Mouse (Mus musculus): ENCODE results near the gene Parp14. TPM values are rescaled to one million over a fixed set of nuclear protein-coding genes. Genes with fewer than 3 reads are reported as not detected.

The Parp14 gene
- 0.17 and 0.48 TPM in 2 replicates for polyA plus RNA-seq (2015; fragmentation: Nextera tagmentation; extraction: Ambion mirVana)

DNA sequence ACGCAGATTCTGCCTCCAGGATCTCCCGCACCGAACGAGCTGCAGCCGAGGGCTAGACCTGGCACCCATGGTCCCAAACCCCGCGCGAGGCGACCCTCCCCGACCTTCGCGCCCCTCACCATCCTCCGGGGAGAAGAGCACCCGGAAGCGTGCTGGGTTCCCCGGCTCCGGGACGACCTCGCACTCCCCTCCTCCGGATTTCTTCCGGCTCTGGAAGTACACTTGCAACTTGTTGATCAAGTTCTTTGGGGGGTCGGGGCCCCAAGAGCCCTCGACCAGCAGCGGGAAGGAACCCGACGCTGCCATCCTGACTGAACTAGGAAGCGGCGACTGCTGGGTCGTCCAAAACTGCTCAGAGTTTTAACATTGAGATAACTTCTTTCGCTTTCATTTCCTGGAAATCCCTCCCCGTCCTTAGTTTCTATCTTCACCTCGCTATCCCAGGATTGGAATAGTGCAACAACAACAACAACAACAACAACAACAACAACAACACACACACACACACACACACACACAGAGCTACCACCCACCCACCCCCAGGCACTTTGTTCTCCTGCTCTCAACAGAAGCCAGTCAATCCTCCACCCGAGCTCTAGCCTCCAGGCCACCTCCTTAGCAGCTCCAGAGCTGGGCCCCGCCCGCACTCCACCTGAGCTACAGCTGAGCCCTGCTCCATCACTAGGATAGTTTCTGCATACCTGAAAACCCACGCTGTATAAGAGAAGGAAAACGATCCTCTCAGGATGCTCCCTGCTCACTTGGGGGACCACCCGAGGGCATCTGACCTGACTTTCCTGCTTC, at the start of gene Parp14:
Parp14 (minus strand) TSS at position 497 of the 804 bp plus-strand sequence.
- no peaks in the 10 kb centered on the region for H3K36me3 ChIP-seq
- WGBS: 1% methylated on average over 38 of the region's 38 CpGs
- H3K9ac ChIP-seq: peak within 1 kb of the TSS; percentile 71
- H3K9me3 ChIP-seq: 0 out of 2 replicates have a peak, but pooled peaks cover 6% of the 10 kb centered on the region
- no peak within 1 kb of the TSS for H3K27ac ChIP-seq
- peaks cover 40% of the 10 kb centered on the region for H3K27me3 ChIP-seq
- 0 out of 2 replicates have a peak, but pooled peaks have one; percentile 46 for ATAC-seq (ENCODE audit: low FRiP score)
- H3K4me2 ChIP-seq: peak within 1 kb of the TSS; percentile 92
- peaks cover 13% of the 10 kb centered on the region for H3K4me1 ChIP-seq (replicated peaks)
- peak within 1 kb of the TSS; percentile 48 for H3K4me3 ChIP-seq

DNA sequence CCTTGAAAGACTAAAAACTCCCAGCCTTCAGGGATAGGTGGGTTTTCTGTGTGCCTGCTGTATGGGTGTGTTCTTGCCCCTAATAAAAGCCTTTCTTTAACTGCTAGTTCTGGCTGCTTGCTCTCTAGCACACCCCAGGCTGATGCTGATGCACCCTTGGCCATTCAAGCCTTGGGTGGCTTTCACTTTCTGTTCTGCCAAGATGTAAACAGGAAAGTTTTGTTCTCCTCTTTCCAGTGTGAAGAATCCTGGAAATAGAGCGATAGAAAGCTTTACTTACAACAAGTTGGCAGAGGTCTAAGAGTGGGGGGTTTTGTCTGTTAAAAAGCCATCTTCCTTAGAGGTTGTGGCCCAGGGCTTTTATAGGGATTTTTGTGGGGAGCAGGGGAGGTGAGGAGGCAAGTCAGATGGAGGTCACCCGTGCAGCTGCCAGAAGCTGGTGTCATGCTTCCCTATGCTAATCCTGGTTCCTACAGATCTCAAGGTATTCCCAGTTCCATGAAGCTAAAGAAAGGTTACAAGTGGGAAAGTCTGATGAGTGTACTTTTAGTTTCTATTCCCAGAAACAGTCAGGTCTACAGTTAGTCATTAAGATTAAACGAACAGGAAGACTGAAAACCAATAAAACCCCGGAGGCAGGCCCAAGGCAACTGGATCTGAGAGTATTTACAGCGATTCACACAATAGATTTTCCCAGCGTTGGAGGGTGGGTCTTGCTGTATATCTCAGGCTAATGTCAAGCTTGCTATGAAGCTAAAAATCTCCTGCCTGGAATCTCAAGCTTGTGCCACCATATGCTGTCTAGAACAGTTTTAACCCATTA, 47.6 kb upstream of the Parp14 start:
- Histone ChIP-seq H3K4me3 (no peak overlapping the region), H3K9me3 (no peaks in the 10 kb centered on the region), H3K36me3 (no peaks in the 10 kb centered on the region), H3K9ac (no peak overlapping the region), H3K4me2 (no peak overlapping the region), H3K27ac (no peak overlapping the region), H3K27me3 (no peaks in the 10 kb centered on the region), H3K4me1 (replicated peaks) (no peaks in the 10 kb centered on the region)
- ATAC-seq (ENCODE audit: low FRiP score): no peak
- 87% methylated on average over 6 of the region's 6 CpGs for WGBS

DNA sequence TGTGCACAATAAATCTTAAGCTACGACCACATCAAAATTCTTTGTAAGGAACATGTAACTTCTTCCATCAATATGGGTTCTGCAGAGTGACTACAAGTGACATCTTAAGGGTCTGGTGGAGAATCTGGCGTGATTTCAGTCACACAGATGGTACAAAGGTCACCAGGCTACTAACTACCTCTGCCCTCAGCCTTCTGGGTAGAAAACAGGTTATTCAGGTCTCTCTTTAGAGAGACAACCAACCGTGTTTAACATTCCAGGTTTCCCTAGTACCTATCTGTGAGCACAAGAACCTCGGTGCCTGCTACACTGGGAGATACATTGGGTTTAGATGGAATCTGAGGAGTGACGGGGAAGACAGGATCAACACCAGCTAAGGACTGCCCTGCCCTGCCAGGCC, 43.0 kb upstream of the Parp14 start:
- Histone ChIP-seq H3K27ac (no peak overlapping the region), H3K27me3 (no peaks in the 10 kb centered on the region), H3K9ac (no peak overlapping the region), H3K9me3 (no peaks in the 10 kb centered on the region), H3K4me2 (no peak overlapping the region), H3K36me3 (no peaks in the 10 kb centered on the region), H3K4me1 (replicated peaks) (no peaks in the 10 kb centered on the region), H3K4me3 (no peak overlapping the region)
- no peak for ATAC-seq (ENCODE audit: low FRiP score)
- 78% methylated on average over 5 of the region's 5 CpGs for WGBS

DNA sequence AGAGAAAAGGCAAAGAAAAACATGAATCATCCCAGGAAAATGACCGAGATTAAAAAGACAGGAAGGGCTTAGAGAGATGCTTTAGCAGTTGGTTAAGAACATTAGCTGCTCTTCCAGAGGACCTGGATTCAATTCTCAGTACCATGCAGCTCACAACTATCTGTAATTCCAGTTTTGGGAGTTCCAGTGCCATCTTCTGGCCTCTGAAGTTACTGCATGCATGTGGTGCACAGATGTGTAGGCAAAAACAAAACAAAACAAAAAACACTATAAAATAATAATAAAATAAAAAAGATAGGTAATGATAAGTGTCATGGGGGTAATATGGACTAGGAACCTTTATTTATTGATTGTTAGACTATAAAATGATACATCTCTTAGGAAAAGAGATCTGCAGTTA, 42.2 kb upstream of the Parp14 start:
- Histone ChIP-seq H3K4me3 (no peak overlapping the region), H3K9ac (no peak overlapping the region), H3K27me3 (no peaks in the 10 kb centered on the region), H3K36me3 (no peaks in the 10 kb centered on the region), H3K4me1 (replicated peaks) (no peaks in the 10 kb centered on the region), H3K4me2 (no peak overlapping the region), H3K27ac (no peak overlapping the region), H3K9me3 (peaks cover 4% of the 10 kb centered on the region; the same call in 1 of the 2 replicates)
- WGBS: 70% methylated on average over 1 of the region's 1 CpGs
- no peak for ATAC-seq (ENCODE audit: low FRiP score)

DNA sequence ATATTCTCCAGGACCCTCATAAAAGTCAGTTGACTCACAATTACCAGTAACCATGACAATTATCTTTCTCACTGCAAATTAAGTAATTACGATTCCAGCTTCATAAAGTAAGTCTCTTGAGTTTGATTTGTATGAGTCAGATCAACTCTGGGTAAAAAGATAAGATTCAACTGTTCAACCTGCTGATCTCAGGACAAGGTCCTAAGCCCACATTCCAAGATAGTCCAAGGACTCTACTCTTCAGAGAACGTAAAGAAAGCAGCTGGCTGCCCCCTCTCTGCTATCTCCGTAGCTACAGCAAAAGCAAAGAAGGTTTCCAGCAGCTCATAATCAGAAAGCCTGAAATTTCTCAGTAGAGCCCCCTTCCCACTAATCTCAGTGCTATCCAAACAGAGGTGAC, 40.1 kb upstream of the Parp14 start:
- H3K4me3 ChIP-seq: no peak overlapping the region
- H3K36me3 ChIP-seq: no peaks in the 10 kb centered on the region
- H3K27ac ChIP-seq: no peak overlapping the region
- 76% methylated on average over 3 of the region's 3 CpGs for WGBS
- no peak for ATAC-seq (ENCODE audit: low FRiP score)
- H3K4me2 ChIP-seq: no peak overlapping the region
- H3K4me1 ChIP-seq (replicated peaks): no peaks in the 10 kb centered on the region
- no peaks in the 10 kb centered on the region for H3K27me3 ChIP-seq
- H3K9ac ChIP-seq: no peak overlapping the region
- peaks cover 4% of the 10 kb centered on the region; the same call in 1 of the 2 replicates for H3K9me3 ChIP-seq

DNA sequence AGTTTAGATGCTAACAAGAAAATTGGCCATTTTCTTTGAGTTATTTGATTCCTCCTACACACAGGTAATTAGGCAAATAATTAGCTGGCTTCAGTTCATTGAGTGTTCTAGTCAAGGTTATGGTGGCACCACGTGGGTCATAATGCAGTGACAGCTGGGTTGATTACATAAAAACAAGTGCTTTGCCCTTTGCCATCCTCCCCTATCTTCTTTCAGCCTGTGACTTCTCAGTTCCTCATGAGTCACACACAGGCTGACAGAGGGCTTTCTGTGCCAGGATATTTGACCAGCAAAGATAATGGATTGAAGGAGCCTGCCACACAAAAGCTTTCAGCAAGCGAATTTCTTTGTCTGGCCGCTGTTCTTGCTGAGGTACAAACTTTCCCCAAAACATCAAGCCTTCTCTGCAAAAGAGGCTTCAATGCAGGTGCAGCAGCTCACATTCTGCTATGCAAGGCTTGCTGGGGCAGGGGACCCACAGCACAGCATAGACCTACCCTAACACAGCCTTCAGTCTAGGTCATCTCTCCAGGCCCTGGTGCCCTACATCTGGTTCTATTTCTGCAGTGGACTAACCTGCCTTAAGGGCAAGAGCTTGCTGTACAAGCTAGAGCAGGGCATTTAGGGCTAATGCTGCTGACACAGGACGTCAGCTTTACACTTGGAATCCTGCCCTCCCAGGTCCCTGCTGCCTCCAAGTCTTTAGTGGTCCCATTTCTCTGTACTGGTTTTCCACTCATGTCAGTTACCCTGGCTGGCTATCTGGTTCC, 36.3 kb upstream of the Parp14 start:
- no peaks in the 10 kb centered on the region for H3K36me3 ChIP-seq
- no peak overlapping the region for H3K4me3 ChIP-seq
- H3K4me2 ChIP-seq: no peak overlapping the region
- peaks cover 4% of the 10 kb centered on the region; the same call in 1 of the 2 replicates for H3K9me3 ChIP-seq
- 42% methylated on average over 4 of the region's 4 CpGs for WGBS
- no peak overlapping the region for H3K27ac ChIP-seq
- H3K9ac ChIP-seq: no peak overlapping the region
- no peaks in the 10 kb centered on the region for H3K4me1 ChIP-seq (replicated peaks)
- ATAC-seq (ENCODE audit: low FRiP score): no peak
- H3K27me3 ChIP-seq: no peaks in the 10 kb centered on the region

DNA sequence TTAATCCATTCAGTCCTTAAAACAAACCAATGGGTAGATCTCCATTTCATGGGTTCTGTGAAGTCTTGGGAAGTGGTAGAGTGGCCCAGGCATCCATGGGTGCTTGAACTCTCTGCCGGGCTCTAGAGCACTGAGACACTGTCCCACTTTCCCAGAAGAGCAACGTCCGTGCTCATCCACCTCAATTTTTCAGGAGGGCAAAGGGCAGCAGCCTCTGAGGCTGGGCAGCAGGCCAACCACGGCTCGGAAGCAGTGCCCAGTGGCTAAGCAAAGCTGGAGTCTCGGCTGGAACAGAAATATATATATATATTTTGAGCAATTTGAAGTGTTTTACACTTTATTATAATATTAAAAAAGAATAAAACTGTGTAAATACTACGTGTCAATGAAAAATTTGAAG, 35.5 kb upstream of the Parp14 start:
- H3K36me3 ChIP-seq: no peaks in the 10 kb centered on the region
- H3K4me3 ChIP-seq: no peak overlapping the region
- peaks cover 4% of the 10 kb centered on the region; the same call in 1 of the 2 replicates for H3K9me3 ChIP-seq
- H3K27ac ChIP-seq: no peak overlapping the region
- no peak overlapping the region for H3K9ac ChIP-seq
- WGBS: 78% methylated on average over 7 of the region's 7 CpGs
- no peaks in the 10 kb centered on the region for H3K27me3 ChIP-seq
- H3K4me2 ChIP-seq: no peak overlapping the region
- H3K4me1 ChIP-seq (replicated peaks): no peaks in the 10 kb centered on the region
- ATAC-seq (ENCODE audit: low FRiP score): no peak

DNA sequence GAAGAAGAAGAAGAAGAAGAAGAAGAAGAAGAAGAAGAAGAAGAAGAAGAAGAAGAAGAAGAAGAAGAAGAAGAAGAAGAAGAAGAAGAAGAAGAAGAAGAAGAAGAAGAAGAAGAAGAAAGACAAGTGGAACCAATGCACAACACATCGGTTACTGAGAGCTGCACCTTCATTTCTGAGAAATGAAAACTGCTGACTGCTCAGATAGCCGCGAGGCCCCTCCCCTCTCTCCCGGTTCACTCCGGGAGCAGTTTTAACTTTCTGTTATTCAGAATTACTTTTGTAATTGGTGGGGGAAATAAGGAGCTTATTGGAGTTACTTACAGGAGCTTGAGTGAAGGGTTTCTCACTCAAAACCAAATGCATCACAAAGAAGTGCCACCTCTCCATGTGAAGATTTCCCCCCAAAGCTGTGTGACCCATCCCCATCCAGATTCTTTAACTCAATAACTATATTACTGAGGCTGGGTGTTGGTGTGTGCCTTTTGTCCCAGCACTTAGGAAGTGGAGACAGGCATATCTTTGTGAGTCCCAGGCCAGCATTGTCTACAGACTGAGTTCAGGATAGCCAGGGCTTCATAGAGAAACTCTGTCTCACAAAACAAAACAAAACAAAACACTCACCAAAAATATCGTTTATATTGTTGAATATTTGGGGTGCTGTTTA, 34.6 kb upstream of the Parp14 start:
- no peak overlapping the region for H3K4me3 ChIP-seq
- H3K9me3 ChIP-seq: peaks cover 4% of the 10 kb centered on the region; the same call in 1 of the 2 replicates
- H3K4me1 ChIP-seq (replicated peaks): no peaks in the 10 kb centered on the region
- no peaks in the 10 kb centered on the region for H3K36me3 ChIP-seq
- WGBS: 91% methylated on average over 6 of the region's 6 CpGs
- no peaks in the 10 kb centered on the region for H3K27me3 ChIP-seq
- no peak overlapping the region for H3K4me2 ChIP-seq
- H3K27ac ChIP-seq: no peak overlapping the region
- H3K9ac ChIP-seq: no peak overlapping the region
- no peak for ATAC-seq (ENCODE audit: low FRiP score)

DNA sequence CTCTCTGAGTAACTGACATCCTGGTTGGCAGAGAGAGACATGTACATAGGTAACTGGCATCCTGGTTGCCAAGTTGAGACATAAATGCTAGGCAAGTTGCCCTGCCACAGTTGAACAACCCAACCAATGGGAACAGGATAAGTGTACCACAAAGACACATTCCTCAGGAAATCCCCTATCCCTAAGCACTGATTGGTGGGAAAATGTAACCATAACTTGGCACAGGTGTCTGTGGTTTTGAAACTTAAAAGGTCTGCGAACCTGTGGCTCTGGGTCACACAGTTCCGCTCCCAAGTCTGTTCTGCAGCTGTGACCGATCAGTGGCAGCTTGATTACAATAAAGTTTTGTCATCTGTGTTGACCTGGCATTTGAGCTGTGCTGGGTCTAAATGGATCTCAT, 34.0 kb upstream of the Parp14 start:
- H3K4me2 ChIP-seq: no peak overlapping the region
- 92% methylated on average over 3 of the region's 3 CpGs for WGBS
- no peak for ATAC-seq (ENCODE audit: low FRiP score)
- H3K36me3 ChIP-seq: no peaks in the 10 kb centered on the region
- H3K27ac ChIP-seq: no peak overlapping the region
- H3K4me1 ChIP-seq (replicated peaks): no peaks in the 10 kb centered on the region
- H3K9me3 ChIP-seq: peaks cover 4% of the 10 kb centered on the region; the same call in 1 of the 2 replicates
- no peak overlapping the region for H3K4me3 ChIP-seq
- no peak overlapping the region for H3K9ac ChIP-seq
- H3K27me3 ChIP-seq: no peaks in the 10 kb centered on the region

DNA sequence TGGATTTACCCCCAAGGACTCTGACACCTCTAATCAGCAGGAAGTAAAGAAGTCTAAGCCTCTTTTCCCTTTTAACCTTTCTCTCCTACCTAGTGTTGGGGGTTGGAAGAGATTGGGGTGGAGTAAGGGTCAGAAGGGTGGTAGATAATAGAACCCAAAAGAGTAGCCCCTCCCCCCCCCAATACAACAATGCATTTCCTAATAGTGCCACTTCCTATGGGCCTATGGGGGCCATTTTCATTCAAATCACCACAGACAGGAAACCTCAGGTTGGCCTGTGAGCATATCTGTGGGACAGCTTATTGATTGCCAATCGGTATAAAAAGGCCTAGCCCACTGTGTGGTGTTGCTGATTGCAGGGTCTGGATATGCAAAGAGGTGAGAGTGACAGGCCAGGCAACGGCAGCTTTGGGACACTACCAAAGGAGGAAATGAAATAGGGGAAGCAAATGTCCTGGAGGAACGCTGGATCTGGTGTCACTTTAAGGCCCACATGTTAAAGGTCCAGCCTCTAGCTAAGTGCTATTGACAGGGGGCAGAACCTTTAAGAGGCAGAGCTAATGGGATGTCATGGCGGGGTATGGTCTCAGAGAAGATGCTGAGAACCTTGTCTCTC, 32.9 kb upstream of the Parp14 start:
- Histone ChIP-seq H3K4me2 (no peak overlapping the region), H3K4me1 (replicated peaks) (no peaks in the 10 kb centered on the region), H3K9ac (no peak overlapping the region), H3K36me3 (no peaks in the 10 kb centered on the region), H3K9me3 (peaks cover 4% of the 10 kb centered on the region; the same call in 1 of the 2 replicates), H3K4me3 (no peak overlapping the region), H3K27ac (no peak overlapping the region), H3K27me3 (no peaks in the 10 kb centered on the region)
- 80% methylated on average over 4 of the region's 4 CpGs for WGBS
- ATAC-seq (ENCODE audit: low FRiP score): no peak

DNA sequence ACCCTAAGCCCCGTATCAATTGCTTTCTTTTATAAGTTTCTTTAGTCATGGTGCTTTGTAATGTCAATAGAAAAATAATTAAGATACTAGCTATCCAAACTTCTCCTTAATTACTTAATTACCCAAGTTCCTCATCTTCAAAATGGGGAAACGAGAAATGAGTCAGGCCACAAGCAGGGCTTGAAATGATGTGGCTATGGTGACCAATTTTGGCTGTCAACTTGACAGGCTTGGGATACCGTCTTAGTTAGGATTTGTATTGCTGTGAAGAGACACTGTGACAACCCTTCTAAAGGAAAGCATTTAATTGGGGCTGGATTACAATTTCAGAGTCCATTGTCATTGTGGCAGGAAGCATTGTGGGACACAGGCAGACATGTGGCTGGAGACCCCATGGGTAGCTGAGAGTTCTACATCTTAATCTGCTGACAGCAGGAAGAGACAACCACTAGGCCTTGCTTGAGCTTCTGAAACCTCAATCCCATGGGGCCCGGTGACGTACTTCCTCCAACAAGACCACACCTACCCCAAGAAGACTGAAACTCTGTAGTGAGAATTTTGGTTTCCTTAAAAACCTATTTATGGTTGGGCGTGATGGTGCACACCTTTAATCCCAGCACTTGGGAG, 31.8 kb upstream of the Parp14 start:
- 89% methylated on average over 6 of the region's 6 CpGs for WGBS
- no peak for ATAC-seq (ENCODE audit: low FRiP score)
- no peak overlapping the region for H3K9ac ChIP-seq

More for the DNA sequence above, 31.8 kb upstream of the Parp14 start:
- H3K27ac ChIP-seq: no peak overlapping the region
- H3K4me1 ChIP-seq (replicated peaks): no peaks in the 10 kb centered on the region
- no peak overlapping the region for H3K4me3 ChIP-seq
- no peaks in the 10 kb centered on the region for H3K9me3 ChIP-seq
- no peak overlapping the region for H3K4me2 ChIP-seq
- no peaks in the 10 kb centered on the region for H3K27me3 ChIP-seq
- H3K36me3 ChIP-seq: no peaks in the 10 kb centered on the region
